Mouse (Mus musculus) hindbrain, embryonic 11.5 days (tissue): ENCODE measurements at regions not wholly inside any gene's neighbourhood (a gene's known extent, or its start where the extent isn't known, plus 50 kb on each side); places are given as distances from the start of the nearest gene placed in this dataset.

Experiments used
- ATAC-seq: fragments of 200-750 bp; cut with Nextera tagmentation; 2 replicates; pipeline ENCODE4 v1.8.0; 2017; ENCODE audit warnings: mild to moderate bottlenecking, moderate TSS enrichment, moderate library complexity; ENCODE audit not compliant: low FRiP score
- DNase-seq: peaks from one replicate; pipeline ENCODE4 v3.0.0-alpha.2; 2015; ENCODE audit warnings: low spot score
- H3K27ac ChIP-seq: fragments of 300-500 bp; sonication (generic); 2 replicates; pipeline ENCODE4 v1.5.1; 2014; ENCODE audit warnings: mild to moderate bottlenecking, low read depth, low read length
- H3K27me3 ChIP-seq: fragments of 300-500 bp; sonication (generic); 2 replicates; pipeline ENCODE4 v1.6.1; 2014; ENCODE audit warnings: mild to moderate bottlenecking, low read length, moderate library complexity, mixed read lengths; ENCODE audit not compliant: control insufficient read depth, insufficient read depth
- H3K36me3 ChIP-seq: fragments of 300-500 bp; sonication (generic); 2 replicates; pipeline ENCODE4 v1.6.1; 2014; ENCODE audit warnings: mild to moderate bottlenecking, low read length, moderate library complexity, mixed read lengths; ENCODE audit not compliant: control insufficient read depth, insufficient read depth
- H3K4me1 ChIP-seq: fragments of 300-500 bp; sonication (generic); replicated peaks from 2 replicates; pipeline ENCODE4 v1.6.1; 2014; ENCODE audit warnings: low read length, mixed read lengths; ENCODE audit not compliant: control insufficient read depth, insufficient read depth
- H3K4me2 ChIP-seq: fragments of 300-500 bp; sonication (generic); replicated peaks from 2 replicates; pipeline ENCODE4 v1.6.1; 2014; ENCODE audit warnings: mild to moderate bottlenecking, low read depth, low read length
- H3K4me3 ChIP-seq: fragments of 300-500 bp; sonication (generic); 2 replicates; pipeline ENCODE4 v1.5.1; 2014; ENCODE audit warnings: low read depth, low read length
- H3K9ac ChIP-seq: fragments of 300-500 bp; sonication (generic); 2 replicates; pipeline ENCODE4 v1.6.1; 2014; ENCODE audit warnings: low read depth, low read length
- H3K9me3 ChIP-seq: fragments of 300-500 bp; sonication (generic); 2 replicates; pipeline ENCODE4 v1.6.1; 2016; ENCODE audit warnings: low read length; ENCODE audit not compliant: control insufficient read depth
- WGBS: fragments of 180-500 bp; shearing (Covaris S2); extraction: QIAGEN DNeasy Blood & Tissue Kit; methylation state at CpG from one replicate; pipeline ENCODE4 v1.1.7; 2014; 5-methylcytosine and 5-hydroxymethylcytosine counted together

DNA sequence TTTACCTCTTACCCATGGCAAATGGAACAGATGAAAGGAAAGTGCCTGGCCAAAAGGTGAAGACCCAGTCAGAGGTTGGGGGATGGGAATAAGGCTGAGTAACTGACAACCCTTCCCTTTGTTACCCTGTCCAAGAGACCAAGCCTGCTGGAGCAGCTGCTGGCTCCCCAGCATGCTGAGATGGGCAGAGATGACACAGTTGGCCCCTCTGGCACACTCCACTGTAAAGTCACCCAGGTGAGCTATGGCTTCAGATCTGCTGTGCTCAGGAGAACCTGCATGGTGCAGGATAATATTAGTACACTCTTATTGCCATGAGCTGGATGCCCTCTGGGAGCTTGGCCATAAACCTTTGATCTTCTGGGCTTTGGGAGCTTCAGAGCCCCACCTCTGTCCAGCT lies 100.3 kb downstream of the Cbln1 start:
- no peak overlapping the region for H3K4me2 ChIP-seq
- ATAC-seq (no peak), DNase-seq (no peak)
- no peak overlapping the region for H3K9ac ChIP-seq
- H3K27me3 ChIP-seq: no peaks in the 10 kb centered on the region
- H3K27ac ChIP-seq: no peak overlapping the region
- no peaks in the 10 kb centered on the region for H3K9me3 ChIP-seq
- H3K4me3 ChIP-seq: no peak overlapping the region
- H3K4me1 ChIP-seq: no peaks in the 10 kb centered on the region
- no peaks in the 10 kb centered on the region for H3K36me3 ChIP-seq

DNA sequence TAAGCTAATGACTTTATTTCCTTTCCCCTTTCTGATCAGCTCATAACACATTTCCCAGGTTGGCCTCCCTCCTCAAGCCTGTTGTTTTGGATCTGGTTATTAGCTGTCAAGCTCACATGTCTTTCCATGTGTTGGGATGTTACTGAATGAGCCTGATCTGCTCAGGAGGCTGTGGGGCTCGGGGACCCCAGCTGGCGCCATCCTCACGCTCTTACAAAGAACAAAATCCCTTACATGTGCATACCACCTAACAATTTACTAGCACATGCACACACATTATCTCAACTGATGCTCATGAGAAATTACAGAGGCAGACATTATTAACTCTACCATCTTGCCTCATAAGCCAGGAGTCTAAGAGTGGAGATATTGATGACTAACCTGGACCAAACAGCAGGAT lies 102.2 kb downstream of the Cbln1 start:
- Histone ChIP-seq H3K36me3 (no peaks in the 10 kb centered on the region), H3K4me3 (no peak overlapping the region), H3K9me3 (no peaks in the 10 kb centered on the region), H3K4me2 (no peak overlapping the region), H3K9ac (no peak overlapping the region), H3K27ac (no peak overlapping the region), H3K4me1 (no peaks in the 10 kb centered on the region), H3K27me3 (no peaks in the 10 kb centered on the region)
- 95% methylated on average over 3 of the region's 3 CpGs for WGBS
- ATAC-seq (no peak), DNase-seq (no peak)

DNA sequence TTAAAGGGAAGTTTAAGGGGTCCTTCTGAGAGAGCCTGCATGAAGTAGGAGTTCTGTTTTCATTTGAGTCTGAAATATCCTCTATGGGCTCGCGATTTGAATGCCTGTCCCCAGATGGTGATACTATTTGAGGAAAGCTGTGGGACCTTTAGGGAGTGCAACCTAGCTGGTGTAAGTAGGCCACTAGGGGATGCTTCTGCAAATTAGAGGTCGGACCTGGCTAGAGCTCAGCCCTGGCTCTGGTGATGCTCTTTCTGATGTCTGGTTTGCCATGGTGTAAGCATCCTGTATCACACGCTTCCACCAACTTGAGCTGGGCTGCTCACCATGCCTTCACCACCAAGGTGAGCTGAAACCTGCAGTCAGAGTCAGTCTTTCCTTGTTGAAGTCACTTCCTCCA lies 121.9 kb downstream of the Cbln1 start:
- no peaks in the 10 kb centered on the region for H3K9me3 ChIP-seq
- WGBS: 84% methylated on average over 4 of the region's 4 CpGs
- H3K27ac ChIP-seq: no peak overlapping the region
- H3K4me3 ChIP-seq: no peak overlapping the region
- H3K4me1 ChIP-seq: no peaks in the 10 kb centered on the region
- H3K27me3 ChIP-seq: no peaks in the 10 kb centered on the region
- ATAC-seq: no peak
- no peak for DNase-seq
- no peak overlapping the region for H3K9ac ChIP-seq
- no peak overlapping the region for H3K4me2 ChIP-seq
- H3K36me3 ChIP-seq: no peaks in the 10 kb centered on the region

DNA sequence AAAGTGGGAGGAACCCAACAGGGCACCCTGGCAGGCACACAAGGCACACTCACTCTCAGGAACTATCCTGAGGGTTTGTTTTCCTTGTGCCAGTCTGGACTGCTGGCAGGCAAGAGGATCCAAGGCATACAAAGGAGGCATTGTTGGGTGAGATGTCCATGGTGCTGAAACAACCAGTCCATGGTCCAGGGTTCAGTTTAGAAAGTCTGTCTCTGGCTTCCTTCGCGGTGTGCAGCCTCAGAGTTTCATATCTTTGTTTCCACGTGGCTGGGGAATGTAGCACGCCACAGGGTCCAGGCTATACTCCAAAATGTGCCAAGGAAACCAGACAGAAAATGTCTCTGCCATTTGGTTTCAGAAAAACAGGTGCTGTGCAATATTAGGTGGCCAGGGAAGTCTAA lies 122.6 kb downstream of the Cbln1 start:
- WGBS: 60% methylated on average over 4 of the region's 4 CpGs
- H3K4me1 ChIP-seq: no peaks in the 10 kb centered on the region
- H3K36me3 ChIP-seq: no peaks in the 10 kb centered on the region
- peak; percentile 26 for DNase-seq
- no peak overlapping the region for H3K27ac ChIP-seq
- H3K4me2 ChIP-seq: no peak overlapping the region
- no peak overlapping the region for H3K9ac ChIP-seq
- ATAC-seq: no peak
- no peak overlapping the region for H3K4me3 ChIP-seq
- H3K27me3 ChIP-seq: no peaks in the 10 kb centered on the region
- H3K9me3 ChIP-seq: no peaks in the 10 kb centered on the region

DNA sequence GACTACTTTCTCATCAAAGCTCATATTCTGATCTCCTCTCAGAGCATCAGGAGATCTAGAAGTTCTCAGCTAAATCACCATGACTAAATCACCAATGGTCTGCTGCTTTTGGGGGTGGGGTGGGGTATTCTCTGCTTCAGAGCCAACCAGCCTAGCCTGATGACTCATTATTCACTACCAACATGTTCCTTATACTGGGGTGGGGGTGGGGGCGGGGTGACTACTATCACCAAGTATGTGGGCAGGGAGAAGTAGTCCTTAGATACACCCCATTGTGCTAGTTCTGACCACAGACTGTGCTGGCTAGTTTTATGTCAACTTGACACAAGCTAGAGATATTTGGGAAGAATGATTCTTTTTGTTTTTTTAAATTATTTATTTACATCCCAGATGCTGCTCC lies 143.0 kb downstream of the Cbln1 start:
- no peak for DNase-seq
- H3K4me2 ChIP-seq: no peak overlapping the region
- no peak overlapping the region for H3K4me3 ChIP-seq
- H3K9ac ChIP-seq: no peak overlapping the region
- no peaks in the 10 kb centered on the region for H3K4me1 ChIP-seq
- H3K9me3 ChIP-seq: no peaks in the 10 kb centered on the region
- 94% methylated on average over 1 of the region's 1 CpGs for WGBS
- no peaks in the 10 kb centered on the region for H3K27me3 ChIP-seq
- no peaks in the 10 kb centered on the region for H3K36me3 ChIP-seq
- no peak for ATAC-seq
- H3K27ac ChIP-seq: no peak overlapping the region

DNA sequence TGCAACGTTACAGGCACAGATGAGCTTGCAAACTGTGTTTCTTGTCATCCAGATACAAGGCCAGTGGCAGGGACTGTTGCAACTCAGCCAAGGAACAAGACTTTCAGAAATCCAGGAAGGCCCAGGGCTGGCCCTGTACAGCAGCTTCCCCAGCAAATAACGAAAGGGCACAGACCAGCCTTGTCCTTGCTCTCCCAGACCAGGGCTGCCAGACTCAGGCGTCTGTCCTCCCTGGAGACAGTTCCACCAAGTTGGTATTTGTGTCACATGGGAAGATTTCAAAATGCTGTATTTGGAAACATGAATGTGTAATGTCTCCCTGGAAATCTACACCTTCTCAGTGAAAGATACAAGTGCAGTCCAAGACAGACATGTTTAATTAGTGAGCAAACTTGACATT lies 157.8 kb downstream of the Cbln1 start:
- no peaks in the 10 kb centered on the region for H3K36me3 ChIP-seq
- no peaks in the 10 kb centered on the region for H3K4me1 ChIP-seq
- H3K9ac ChIP-seq: no peak overlapping the region
- DNase-seq (no peak), ATAC-seq (no peak)
- 74% methylated on average over 3 of the region's 3 CpGs for WGBS
- H3K9me3 ChIP-seq: no peaks in the 10 kb centered on the region
- no peak overlapping the region for H3K4me2 ChIP-seq
- no peak overlapping the region for H3K4me3 ChIP-seq
- H3K27ac ChIP-seq: no peak overlapping the region
- no peaks in the 10 kb centered on the region for H3K27me3 ChIP-seq

DNA sequence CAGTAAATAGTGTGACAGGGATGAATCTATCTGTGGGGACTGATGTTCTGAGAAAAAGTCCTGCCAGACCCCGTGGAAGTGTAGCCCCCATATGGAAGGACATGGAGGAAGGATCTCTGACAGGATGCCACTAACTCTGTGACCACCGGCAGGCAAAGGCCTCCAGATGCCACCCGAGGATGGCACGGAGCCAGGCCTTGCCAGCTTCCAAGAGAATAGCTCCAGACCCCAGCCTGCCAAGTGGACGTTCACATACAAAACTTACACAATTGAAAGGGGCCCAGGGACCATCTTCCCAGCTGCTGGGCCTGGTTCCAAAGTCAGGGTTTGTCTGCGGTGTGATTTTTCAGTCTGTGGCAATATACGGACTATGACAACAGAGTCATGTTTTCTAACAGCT lies 161.1 kb downstream of the Cbln1 start:
- no peaks in the 10 kb centered on the region for H3K4me1 ChIP-seq
- DNase-seq (no peak), ATAC-seq (no peak)
- no peak overlapping the region for H3K4me3 ChIP-seq
- no peak overlapping the region for H3K4me2 ChIP-seq
- no peaks in the 10 kb centered on the region for H3K36me3 ChIP-seq
- H3K9ac ChIP-seq: no peak overlapping the region
- 90% methylated on average over 7 of the region's 7 CpGs for WGBS
- H3K9me3 ChIP-seq: no peaks in the 10 kb centered on the region
- no peaks in the 10 kb centered on the region for H3K27me3 ChIP-seq
- H3K27ac ChIP-seq: no peak overlapping the region

DNA sequence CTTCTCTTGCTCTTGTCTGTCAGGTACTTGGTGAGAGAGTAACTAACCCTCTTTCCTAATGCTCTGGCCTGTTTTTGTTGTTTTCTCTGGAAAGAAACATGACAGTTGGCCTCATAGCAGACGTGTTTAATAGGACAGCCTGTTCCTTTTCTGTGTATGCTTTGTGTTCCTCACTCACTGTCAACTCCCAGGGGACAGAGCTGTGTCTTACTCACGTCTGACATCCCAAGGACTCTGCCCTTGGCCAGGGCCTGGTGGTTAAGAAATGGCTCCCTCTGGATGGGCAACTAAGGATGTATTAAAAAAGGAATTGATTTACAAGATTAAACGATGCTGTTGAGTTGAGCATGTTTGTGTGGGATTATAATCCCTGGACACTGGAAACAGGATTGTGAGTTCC lies 164.1 kb downstream of the Cbln1 start:
- no peak for DNase-seq
- Histone ChIP-seq H3K9me3 (no peaks in the 10 kb centered on the region), H3K36me3 (no peaks in the 10 kb centered on the region), H3K9ac (no peak overlapping the region), H3K27me3 (no peaks in the 10 kb centered on the region), H3K4me1 (no peaks in the 10 kb centered on the region), H3K27ac (no peak overlapping the region), H3K4me2 (no peak overlapping the region), H3K4me3 (no peak overlapping the region)
- no peak for ATAC-seq
- WGBS: 77% methylated on average over 3 of the region's 3 CpGs

DNA sequence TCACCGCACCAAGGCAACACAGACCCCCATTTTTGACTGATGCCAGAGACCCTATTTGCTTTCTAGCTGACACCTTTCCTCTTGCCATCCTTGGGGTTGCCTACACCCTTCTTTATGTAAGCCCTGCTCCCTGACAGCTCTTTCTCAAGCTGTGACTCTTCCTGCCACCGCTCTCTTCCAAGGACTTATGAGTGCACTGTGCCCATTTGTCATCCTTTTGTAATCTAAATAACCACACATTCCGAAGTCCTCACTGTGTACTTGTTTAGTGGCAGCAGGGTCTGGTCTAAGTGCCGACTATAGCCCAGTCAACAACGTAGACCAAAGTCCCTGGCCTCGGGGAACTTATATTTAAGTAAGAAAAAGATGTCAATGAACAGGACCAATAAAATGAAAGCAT lies 167.4 kb downstream of the Cbln1 start:
- Histone ChIP-seq H3K27me3 (no peaks in the 10 kb centered on the region), H3K4me1 (no peaks in the 10 kb centered on the region), H3K27ac (no peak overlapping the region), H3K4me2 (no peak overlapping the region), H3K9ac (no peak overlapping the region), H3K4me3 (no peak overlapping the region), H3K9me3 (no peaks in the 10 kb centered on the region), H3K36me3 (no peaks in the 10 kb centered on the region)
- WGBS: 85% methylated on average over 6 of the region's 6 CpGs
- ATAC-seq (no peak), DNase-seq (no peak)
